Mouse (Mus musculus) spleen, adult 18-20 months (tissue): ENCODE measurements around the gene Ccdc191.

Experiments used
- DNase-seq, 2 experiments: peaks; one replicate each; pipeline ENCODE4 v3.0.0; 2022; ENCODE audit warnings: mixed read lengths in 2 of 2

Gene Ccdc191

GRCm38 (mm10) chr16:43889208-43890004 is at the start of gene Ccdc191:
TSS of gene Ccdc191 (plus strand) at chr16:43889800.
- DNase-seq, result peak; percentile 96

- DNase-seq, result no peak
Measured at GRCm38 (mm10) chr16:43841236-43841635, 48.4 kb upstream of the Ccdc191 start.

- DNase-seq, result no peak
Measured at GRCm38 (mm10) chr16:43849839-43850238, 39.8 kb upstream of the Ccdc191 start.

GRCm38 (mm10) chr16:43858941-43859476 is 30.6 kb upstream of the Ccdc191 start:
- no peak for DNase-seq

GRCm38 (mm10) chr16:43860624-43861023 is 29.0 kb upstream of the Ccdc191 start:
- no peak for DNase-seq

- DNase-seq, result no peak
Measured at GRCm38 (mm10) chr16:43869805-43870204, 19.8 kb upstream of the Ccdc191 start.

- DNase-seq, result no peak
Measured at GRCm38 (mm10) chr16:43871419-43871818, 18.2 kb upstream of the Ccdc191 start.

- no peak for DNase-seq
Measured at GRCm38 (mm10) chr16:43879769-43880168, 9.8 kb upstream of the Ccdc191 start.

- no peak for DNase-seq
Measured at GRCm38 (mm10) chr16:43881636-43882035, 8.0 kb upstream of the Ccdc191 start.

- no peak for DNase-seq
Measured at GRCm38 (mm10) chr16:43882329-43882728, 7.3 kb upstream of the Ccdc191 start.

GRCm38 (mm10) chr16:43890005-43890336 is 371 bp downstream of the Ccdc191 start:
- DNase-seq, result no peak

- no peak for DNase-seq
Measured at GRCm38 (mm10) chr16:43890747-43891336, 1.2 kb downstream of the Ccdc191 start.

GRCm38 (mm10) chr16:43894501-43894900 is 4.9 kb downstream of the Ccdc191 start:
- DNase-seq, result no peak

GRCm38 (mm10) chr16:43900138-43900537 is 10.5 kb downstream of the Ccdc191 start:
- no peak for DNase-seq

GRCm38 (mm10) chr16:43900571-43900970 is 11.0 kb downstream of the Ccdc191 start:
- DNase-seq, result no peak

GRCm38 (mm10) chr16:43908881-43909280 is 19.3 kb downstream of the Ccdc191 start:
- no peak for DNase-seq

- no peak for DNase-seq
Measured at GRCm38 (mm10) chr16:43918867-43919266, 29.3 kb downstream of the Ccdc191 start.

GRCm38 (mm10) chr16:43922024-43922423 is 32.4 kb downstream of the Ccdc191 start:
- DNase-seq, result no peak

GRCm38 (mm10) chr16:43922630-43923029 is 33.0 kb downstream of the Ccdc191 start:
- no peak for DNase-seq

GRCm38 (mm10) chr16:43925001-43925558 is 35.5 kb downstream of the Ccdc191 start:
- no peak for DNase-seq

- DNase-seq, result no peak
Measured at GRCm38 (mm10) chr16:43925846-43926245, 36.2 kb downstream of the Ccdc191 start.

- DNase-seq, result no peak
Measured at GRCm38 (mm10) chr16:43926341-43926859, 36.8 kb downstream of the Ccdc191 start, which contains the start of gene Qtrt2. TSS of gene Qtrt2 (minus strand) at chr16:43926809.

GRCm38 (mm10) chr16:43930577-43930976 is 41.0 kb downstream of the Ccdc191 start:
- DNase-seq, result no peak

- DNase-seq, result no peak
Measured at GRCm38 (mm10) chr16:43931502-43931901, 41.9 kb downstream of the Ccdc191 start.
